Mouse (Mus musculus) natural killer cell, adult 2 months (primary cell): ENCODE results near the gene Plpp7.

Experiments
- DNase-seq, 2 experiments: peaks; one replicate each; pipeline ENCODE4 v3.0.0; 2022; ENCODE audit warnings: low spot score in 2 of 2

The Plpp7 gene

DNA sequence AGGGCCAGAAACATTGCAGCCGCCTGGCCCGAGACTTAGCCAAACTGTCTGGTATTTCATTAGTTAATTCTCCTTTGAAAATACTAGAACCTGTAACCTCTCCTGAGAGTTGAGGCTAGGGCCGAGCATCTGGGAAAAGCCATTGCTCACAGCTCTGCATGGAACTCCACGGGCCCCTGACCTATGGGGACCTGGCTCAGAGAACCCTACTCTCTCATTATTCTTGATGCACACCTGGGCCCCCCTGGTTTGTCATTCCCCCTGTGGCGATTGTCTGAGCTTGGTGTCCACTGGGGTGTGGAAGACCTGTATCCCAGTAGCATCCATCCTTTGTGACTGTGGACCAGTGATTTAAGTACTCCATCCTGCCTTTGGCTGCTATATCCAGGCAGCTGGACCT lies 44.0 kb downstream of the Plpp7 start:
- no peak for DNase-seq

DNA sequence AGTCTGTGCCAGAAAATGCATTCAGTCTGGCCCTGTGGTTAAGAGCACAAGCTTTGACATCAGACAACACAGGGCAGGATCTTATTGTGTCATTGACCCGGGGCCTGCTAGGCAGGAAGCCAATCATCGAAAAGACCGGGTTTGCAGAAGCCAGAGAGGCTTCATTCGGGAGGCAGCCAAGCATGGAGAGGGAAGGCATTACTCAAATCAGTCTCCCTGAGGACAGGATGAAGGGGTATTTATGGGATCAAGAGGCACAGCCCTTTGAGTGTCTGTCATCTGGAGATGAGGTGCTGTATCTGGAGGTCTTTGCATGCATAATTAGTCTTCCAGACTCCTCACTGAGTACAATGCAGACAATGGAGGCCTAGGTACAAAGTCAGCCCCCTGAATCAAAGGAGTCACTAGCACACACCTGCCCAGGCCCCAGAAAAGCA lies 45.2 kb downstream of the Plpp7 start:
- DNase-seq, result no peak

DNA sequence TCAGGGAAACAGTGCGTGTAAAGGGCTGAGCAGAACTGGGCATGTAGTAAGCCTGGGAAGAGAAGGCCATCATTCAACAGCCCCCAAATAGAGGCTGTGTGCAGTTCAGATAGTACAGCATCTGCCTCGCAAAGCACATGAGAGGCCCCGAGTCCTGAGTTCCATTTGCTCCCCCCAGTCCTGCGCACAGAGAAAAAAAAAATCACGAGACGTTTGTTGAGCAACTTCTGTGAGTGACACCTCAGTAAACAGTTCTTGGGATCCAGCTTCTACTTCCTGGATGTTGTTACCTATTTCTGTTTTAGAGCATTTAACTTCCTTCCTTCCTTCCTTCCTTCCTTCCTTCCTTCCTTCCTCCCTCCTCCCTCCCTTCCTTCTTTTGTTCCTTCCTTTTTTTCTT lies 46.3 kb downstream of the Plpp7 start:
- no peak for DNase-seq

DNA sequence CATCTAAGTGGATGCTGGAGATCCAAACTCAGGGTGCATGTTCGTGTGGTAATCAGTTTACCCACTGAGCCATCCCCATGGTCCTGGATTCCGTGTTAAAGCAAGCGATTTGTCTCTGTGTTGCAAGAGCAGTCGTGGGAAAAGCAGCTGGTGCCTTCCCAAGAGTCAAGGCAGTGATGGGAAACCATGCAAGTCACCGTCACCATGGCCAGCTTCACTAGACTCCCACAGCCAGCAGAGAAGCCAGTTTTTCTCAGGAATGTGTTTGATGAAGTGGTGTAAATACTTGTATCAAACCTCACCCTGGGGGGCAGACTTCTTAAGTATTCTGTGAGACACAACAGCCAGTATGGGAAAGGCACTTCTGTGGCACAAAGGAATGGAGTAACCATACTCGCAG lies 47.0 kb downstream of the Plpp7 start:
- DNase-seq, result no peak

DNA sequence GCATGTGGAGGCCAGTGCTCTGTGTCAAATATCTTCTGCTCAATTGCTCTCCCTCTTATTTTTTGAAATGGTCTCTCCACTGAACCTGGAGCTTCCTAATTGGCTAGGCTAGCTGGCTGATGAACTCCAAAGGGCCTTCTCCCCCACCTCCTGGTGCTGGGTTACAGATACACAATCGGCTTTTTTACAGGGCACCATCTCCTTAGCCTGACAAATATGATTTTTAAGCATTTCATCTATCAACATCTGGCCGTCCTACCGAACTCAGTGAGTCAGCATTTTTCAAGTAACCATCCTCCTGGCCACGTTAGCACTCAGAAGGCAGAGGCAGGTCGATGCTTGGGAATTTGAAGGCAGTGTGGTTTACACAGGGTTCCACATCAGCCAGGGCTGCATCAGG lies 49.3 kb downstream of the Plpp7 start:
- DNase-seq, result no peak

DNA sequence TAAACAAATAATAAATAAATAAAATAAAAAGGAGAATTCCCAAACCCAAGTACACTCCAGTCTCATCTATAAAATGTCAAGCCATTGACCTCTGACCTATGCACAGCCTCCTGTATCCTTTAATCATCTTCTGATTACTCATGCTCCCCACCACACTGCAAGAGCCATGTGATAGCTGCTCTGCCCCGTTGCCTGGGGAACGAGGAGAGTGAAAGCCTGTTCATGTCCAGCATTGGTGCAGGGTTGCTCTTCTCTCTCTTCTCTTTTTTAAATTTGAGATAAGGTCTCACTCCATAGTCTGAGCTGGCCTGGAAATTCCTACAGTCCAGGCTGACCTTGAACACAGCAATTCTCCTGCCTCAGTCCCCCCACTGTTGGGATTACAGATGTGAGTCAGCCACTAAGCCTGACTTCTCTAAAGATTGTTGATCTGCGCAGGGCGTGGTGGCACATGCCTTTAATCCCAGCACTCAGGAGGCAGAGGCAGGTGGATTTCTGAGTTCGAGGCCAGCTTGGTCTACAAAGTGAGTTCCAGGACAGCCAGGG lies 51.4 kb downstream of the Plpp7 start:
- DNase-seq, result no peak

DNA sequence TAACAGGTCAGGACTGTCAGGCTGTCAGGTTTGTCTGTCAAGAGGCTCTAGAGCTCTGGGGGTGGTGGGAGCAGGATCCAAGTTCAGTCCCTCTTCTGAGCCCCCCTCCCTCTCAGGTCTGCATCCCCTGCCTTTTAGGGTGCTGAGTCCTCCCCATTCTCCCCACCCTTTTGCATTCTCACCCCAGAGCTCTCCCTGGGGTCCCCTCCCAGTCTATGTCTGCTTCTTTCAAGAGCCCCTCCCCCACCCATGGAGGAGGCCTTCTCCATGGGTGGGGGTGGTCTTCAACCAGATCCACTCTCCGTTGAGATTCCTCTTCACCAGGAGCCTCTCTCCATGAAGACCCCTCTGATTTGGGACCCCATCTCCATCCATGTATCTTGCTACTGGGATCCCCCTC lies 54.8 kb downstream of the Plpp7 start:
- DNase-seq, result no peak

DNA sequence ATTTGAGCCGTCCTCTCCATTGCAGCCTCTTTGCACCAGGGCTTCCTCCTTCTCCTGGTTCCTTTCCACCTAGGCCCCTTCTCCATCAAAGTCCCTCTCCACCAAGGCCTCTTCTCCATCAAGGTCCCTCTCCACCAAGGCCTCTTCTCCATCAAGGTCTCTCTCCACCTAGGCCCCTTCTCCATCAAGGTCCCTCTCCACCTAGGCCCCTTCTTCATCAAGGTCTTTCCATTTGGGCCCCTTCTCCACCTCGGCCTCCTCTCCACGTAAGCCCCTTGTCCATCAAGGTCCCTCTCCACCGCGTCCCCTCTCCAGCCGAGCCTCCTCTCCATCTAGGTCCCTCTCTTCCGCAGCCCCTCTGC lies 55.2 kb downstream of the Plpp7 start:
- DNase-seq, result no peak

DNA sequence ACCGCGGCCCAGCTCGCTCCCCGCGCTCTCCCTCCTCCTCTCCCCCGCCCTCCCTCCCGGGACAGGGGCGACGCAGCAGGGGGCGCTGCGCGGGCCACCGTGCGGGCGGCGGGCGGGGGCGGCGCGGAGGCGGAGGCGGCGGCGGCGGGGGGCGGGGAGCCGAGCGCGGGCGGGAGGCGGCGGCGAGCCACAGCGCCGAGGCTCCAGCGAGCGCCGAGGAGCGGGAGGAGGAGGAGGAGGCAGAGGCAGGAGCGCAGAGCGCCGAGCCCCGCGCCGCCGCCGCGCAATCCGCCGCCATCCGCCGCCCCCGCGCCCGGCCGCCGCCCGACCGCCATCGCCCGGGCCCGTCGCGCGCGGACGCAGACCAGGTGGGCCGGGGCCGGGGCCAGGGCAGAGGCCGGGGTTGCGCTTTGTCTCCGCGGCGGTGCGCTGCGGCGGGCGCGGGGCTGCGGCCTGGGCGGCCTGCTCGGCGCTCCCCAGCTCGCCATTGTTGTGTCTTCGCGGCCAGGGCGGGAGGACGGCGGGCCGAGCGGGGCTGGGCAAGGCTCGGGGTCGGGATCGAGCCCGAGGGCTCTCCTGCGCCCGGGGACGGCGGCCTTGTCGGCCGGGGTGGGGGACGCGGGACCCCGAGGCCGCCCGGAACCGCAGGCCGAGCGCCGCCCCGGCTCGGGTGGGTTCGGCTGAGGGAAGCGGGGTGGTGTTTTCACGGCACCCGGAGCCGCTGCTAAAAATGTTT lies 55.8 kb downstream of the Plpp7 start, which contains the start of gene Prrc2b:
Gene Prrc2b (plus strand): TSS at position 159 of the 736 bp plus-strand sequence.
- peak; percentile 50 to 67 for DNase-seq

DNA sequence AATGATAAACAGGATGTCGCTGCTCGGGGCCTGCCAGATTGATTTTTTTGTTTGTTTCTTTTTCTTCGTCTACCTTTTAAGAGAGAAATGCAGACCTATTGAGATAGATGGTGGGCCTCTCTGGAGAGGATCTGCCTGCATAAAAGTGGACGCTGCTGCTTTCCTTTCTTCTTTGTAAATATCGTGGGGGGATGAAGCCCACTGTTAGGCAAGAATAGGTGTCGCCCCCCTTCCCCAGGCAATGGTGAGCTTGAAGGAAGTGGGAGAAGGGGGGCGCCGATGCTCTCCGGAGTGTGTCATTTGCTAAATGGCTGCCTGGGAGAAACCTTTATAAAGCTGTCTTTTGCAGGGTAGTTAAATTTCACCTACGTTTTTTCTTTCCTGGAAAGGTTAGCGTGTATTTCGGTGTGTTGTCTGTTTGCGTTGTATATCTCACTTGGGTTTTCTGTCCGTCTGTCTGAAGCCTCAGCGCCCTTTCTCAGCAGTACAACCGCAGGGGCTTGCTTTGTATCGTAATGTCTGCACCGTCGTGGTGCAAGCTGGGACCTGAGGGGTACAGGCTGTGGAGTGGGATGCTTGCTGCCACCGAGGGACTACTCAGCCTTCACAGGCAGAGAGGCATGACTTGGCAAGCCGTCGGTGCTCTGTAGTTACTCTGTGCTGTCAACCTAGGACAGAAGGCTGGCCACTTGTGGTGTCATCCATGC lies 56.5 kb downstream of the Plpp7 start:
- peak; percentile 43 to 60 for DNase-seq

DNA sequence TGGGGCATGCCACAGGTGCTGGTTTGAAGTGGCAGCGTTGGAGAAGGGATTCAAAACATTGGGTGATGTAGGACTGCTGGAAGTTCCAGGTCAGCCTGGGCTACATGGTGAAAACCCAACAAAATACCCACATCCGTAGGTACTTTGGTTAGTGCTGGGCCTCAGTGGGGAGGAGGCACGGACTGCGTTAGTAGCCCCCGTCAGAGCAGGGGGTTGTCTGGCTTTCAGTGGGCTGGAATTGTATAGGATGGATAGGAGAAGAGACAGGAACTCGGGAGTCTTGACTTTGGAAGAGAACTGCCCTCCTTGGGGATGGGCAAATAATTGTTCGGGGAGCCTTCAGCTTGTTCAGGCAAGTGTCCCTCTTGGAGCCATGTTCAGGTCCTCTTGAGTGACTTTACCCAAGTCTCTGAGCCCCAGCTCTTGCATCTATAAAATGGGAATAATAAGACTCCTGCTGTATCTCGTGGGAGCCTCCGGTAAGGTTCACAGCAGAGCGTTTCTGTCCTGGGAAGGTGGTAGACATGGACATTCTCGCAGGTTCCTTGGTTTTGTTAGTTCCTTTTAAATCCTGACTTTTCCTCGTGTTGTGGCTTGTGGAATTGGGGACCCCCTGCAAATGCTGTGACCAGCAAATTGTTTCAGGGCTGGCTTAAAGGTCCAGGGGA lies 57.2 kb downstream of the Plpp7 start:
- DNase-seq, result peak in 1 of 2 experiments; percentile 72

DNA sequence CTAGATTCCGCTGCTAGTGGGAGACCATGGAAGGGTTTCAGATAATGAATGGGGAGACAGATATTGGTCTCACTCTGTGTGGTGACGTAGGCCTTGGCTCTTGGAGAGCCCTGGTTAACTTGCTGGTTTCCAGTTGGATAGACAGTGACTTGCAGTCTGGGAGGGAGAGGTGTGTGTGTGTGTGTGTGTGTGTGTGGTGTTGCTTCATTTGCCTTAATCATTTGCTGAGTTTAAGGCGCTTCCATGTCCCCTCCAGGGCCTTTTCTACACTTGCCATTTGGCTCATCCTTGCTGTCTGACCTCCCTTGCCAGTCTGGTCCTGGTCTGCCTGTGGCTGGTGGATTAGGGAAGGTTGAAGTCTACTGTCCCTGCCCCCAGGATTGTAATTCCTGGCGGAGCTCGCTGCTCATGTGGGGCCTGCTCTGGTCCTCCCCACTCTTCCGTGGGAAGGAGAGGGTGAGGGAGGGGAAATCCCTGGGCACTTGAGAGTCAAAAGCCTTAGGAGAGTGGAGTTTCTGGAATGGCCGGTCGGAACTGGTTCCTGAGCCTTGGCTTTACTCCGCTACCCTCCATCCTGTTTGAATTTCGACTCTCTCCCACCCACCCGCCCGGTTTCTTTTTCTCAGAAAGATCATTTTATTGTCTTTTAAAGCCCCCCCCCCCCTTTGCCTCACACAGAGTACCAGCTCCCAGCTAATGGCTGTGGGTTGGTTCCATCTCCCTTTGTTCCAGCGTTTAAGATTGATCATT lies 57.9 kb downstream of the Plpp7 start:
- no peak for DNase-seq

DNA sequence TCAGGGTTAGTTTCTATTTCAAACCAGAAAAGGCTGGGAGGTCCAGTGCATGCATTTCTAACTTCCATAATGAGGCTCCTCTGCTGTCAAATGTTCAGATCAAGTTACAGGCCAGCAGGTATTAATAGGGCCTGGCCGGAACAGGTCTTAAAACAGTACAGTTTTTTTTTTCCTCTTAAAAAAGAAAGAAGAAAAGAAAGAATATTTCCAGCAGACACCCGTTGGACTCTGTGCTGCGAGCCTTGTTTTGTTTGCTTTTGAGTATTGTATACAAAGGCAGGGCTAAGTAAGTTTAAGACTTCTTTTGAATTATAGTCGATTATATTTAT lies 58.4 kb downstream of the Plpp7 start:
- DNase-seq, result no peak

DNA sequence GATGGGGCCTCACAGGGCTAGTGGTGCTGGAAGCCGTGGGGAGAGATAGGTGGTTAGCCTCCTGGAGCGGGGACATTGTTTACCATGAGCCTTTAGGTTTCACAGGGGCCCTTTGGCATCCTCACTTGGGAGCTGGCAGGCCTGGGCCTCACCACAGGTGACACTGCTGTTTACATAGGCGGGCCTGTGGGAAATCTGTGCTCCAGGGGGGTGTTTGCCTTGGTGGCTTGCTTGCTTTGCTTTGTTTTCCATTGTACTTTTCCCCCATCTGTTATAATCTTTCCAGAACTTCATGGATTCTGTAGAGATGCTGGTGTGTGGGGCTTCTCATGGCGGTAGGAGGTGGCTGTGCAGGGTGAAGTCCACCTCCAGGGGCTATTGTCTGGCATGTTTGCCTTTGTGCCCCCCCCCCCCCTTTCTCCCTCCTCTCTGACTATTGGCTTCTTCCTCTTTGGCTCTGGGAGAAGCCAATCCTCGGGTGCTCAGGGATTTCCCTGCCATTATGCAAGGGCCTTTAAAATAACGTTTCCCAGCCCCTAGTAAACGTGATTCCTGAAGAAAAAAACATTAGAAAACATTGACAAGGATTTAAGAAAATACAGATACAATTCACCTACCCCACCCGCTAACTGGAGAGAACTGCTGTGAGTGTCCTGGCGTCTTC lies 59.1 kb downstream of the Plpp7 start:
- no peak for DNase-seq

DNA sequence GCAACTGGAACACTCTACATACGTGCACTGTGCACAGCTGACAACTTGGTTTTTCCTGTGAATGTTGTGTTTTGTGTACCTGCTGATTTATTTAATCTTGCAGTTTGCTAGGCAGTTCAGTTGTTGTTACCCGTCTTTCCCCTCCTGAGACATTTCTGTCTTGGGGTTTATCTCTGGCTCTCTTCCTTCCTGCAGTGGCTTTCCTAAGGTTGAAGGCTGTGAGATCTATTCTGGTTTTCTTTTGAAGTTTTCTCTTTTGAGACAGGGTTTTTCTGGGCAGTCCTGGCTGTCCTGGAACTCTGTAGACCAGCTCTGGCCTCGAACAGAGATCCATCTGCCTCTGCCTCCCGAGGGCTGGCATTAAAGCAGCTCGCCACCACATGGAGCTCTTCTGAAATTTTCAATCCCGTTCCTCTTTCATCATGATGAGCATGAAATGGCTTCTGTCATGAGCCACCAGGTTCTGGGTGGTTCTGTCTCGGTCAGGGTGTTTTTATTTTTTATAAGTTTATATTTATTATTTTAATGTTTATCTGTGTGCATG lies 59.7 kb downstream of the Plpp7 start:
- no peak for DNase-seq

DNA sequence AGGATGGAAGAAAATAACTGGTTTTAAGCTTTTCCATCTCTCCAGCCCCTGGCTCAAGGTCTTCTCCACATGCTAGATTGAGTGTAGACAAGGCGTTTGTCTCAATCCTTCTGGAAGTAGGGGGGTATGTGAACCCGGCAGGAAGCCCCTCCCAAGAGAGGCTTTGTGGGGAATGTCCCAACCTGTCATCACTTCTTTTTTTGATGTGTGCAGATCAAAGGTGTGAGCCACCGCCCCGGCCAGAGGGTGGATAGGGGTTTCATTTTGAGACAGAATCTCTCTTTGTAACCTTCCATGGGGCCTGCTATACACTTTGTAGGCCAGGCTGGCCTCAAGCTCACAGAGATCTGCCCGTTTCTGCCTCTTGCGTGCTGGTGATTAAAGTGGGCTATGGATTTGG lies 60.3 kb downstream of the Plpp7 start:
- peak; percentile 72 to 82 for DNase-seq

DNA sequence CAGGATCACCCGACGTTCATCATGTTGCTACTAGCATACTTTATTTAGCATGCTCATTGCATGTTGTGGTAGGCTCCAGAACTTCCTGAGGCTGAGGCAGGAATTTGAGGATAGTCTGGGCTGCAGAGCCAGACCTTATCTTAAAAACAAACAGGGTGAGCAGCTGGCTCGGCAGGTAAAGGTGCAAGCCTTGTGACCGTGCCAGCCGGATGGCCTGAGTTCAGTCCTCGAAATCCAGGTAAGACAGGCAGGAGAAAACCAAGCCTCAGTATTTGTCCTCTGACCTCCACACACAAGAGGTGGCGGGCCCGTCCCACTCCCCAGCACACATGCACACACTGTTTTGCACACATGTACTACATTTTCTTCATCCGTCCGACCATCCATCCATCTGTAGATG lies 61.3 kb downstream of the Plpp7 start:
- no peak for DNase-seq

DNA sequence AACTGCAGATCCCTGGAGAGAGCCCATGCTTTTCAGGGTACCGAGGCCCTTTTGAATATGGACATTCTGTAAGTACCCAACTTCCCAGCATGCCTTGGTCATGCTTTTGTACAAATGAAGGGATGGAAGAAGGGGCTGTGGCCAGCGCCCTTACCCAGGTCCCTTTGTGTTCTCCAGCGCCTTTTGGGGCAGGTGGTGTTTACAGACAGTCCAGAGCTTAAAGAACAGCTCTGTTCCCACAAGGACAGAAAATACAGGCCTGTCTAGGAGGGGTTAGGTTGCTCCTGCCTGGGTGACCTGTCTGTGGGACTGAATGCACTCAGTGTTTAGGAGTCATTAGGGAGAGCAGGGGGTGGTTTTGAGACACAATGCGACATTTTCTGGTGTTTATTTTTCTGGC lies 62.0 kb downstream of the Plpp7 start:
- no peak for DNase-seq

DNA sequence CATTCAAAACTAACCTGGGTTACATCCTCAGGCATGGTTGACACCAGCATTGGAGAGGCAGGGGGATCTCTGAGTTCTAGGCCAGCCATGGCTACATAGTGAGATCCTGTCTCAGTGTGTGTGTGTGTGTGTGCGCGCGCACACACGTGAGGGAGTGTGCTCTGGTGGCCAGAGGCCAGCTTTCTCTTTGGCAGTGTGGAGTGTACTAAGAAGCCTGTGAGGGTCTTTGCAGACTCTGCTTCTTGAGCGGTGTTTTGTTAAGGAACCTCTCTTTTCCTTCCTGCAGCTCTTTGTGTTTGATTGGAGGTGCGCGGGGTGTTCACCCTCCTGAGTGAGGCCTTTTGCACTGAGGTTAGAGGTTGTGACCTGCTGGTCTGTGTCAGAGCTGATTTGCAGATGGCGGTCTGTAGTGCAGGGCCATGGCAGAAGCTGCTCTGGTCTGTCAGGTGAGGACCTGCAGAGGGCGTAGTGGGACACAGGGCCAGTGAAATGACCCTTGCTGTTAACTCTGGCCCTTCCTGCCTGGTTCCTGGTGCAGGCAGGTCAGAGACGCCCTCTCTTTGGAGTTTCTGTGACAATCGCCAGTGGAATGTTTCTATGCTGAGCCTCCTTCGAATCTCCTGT lies 63.4 kb downstream of the Plpp7 start:
- DNase-seq, result no peak
